Mouse (Mus musculus): ENCODE results near the gene Vamp2. TPM values are rescaled to one million over a fixed set of nuclear protein-coding genes. Genes with fewer than 3 reads are reported as not detected.

Vamp2 gene
- polyA plus RNA-seq, 1 experiment from 2014 or later: 50.6 TPM

DNA sequence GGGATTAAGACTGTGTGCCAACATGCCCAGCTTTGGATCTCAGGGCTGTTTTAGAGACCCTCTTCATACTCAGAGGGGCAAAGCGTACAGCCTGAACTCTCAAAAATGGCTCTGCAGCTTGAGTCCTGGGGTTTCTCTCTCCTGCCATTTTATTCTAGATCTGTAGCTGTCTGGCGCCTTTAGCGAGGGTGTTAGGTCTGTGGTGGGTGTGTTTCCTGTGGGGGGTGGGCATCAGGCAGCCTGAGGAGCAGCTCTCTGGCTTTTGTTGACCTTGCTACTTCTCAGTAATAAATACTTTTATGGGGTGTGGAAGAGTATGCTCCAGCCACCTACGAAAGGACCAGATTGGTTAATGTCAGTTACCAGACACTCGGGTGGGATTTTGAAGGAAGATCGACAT is 10.2 kb upstream of the Vamp2 start:
- Histone ChIP-seq H3K4me3 (ENCODE audit: low read depth, low read length) (no peak overlapping the region), H3K4me1 (ENCODE audit: insufficient read depth, low read depth, low read length) (no peaks in the 10 kb centered on the region), H3K27me3 (replicated peaks; ENCODE audit: insufficient read depth, low read length) (no peaks in the 10 kb centered on the region), H3K27ac (ENCODE audit: low read length) (no peak overlapping the region), H3K4me2 (replicated peaks; ENCODE audit: low read depth, low read length) (no peak overlapping the region), H3K36me3 (ENCODE audit: insufficient read depth, low read length) (no peaks in the 10 kb centered on the region), H3K9me3 (ENCODE audit: low read length) (no peaks in the 10 kb centered on the region), H3K9ac (replicated peaks; ENCODE audit: low read depth) (no peak overlapping the region)
- DNase-seq (ENCODE audit: low spot score) (no peak), ATAC-seq (no peak)
- 72% methylated on average over 6 of the region's 6 CpGs for WGBS
- TF ChIP-seq EP300 (IDR thresholded peaks at IDR 0.05): no peak

DNA sequence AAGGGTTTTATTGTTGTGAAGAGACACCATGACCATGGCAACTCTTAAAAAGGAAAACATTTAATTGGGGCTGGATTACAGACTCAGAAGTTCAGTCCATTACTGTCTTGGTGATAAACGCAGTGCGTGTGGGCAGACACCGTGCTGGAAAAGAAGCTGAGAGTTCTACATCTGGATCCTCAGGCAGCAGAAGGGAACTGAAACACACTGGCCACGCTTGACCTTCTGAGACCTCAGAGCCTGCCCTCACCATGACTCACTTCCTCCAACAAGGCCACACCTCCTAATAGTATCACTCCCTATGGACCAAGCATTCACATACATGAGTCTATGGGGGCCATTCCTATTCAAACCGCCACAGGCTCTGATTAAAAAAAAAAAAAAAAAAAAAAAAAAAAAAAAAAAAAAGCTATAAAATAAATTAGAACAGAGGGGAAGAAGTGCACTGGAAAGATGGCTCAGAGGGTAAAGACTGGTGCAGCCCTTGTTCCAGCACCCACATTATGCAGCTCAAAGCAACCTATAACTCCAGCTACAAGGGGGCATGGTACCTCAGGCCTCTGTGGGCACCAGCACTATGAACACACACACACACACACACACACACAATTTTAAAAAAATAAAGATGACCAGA is 9.4 kb upstream of the Vamp2 start:
- ATAC-seq: no peak
- 69% methylated on average over 5 of the region's 5 CpGs for WGBS
- TF ChIP-seq EP300 (IDR thresholded peaks at IDR 0.05): no peak
- TF ChIP-seq CTCF (IDR thresholded peaks at IDR 0.05): no peak

DNA sequence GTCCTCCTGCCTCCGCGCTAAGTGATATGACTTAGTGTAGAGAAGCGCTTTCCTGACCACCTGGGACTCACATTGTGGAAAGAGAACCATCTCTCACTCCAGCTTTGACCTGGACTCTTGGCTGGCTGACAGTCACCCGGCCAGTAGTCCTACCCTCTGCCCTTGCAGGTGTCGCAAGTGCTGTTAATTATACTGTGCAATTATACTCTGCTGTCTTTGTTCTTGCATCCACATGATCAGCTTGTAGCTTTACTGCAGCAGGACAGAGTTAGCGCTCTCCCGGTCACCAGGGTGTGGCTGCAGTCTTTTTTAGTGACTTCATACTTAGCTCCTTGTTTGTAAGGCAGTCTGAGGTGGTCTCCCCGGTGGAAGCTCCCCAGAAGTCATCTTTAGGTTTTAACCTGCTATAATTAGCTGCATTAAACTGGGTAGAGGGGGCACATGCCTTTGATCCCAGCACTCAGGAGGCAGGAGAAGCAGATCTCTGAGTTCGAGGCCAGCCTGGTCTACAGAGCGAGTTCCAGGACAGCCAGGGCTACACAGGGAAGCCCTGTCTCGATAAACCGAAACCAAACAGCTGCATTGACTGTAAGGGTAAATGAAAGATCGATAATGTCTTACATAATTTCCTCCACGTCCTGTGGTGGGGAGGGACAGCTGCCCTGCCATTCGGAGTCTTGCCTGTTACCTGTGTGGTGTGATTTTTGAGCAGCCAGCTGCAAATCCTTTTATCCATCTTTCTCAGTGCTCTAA is 8.0 kb upstream of the Vamp2 start:
- peak; percentile 5 for DNase-seq (ENCODE audit: low spot score)
- Histone ChIP-seq H3K27ac (ENCODE audit: low read length) (no peak overlapping the region), H3K9me3 (ENCODE audit: low read length) (no peaks in the 10 kb centered on the region), H3K9ac (replicated peaks; ENCODE audit: low read depth) (no peak overlapping the region), H3K27me3 (replicated peaks; ENCODE audit: insufficient read depth, low read length) (no peaks in the 10 kb centered on the region), H3K36me3 (ENCODE audit: insufficient read depth, low read length) (no peaks in the 10 kb centered on the region), H3K4me2 (replicated peaks; ENCODE audit: low read depth, low read length) (no peak overlapping the region), H3K4me3 (ENCODE audit: low read depth, low read length) (no peak overlapping the region), H3K4me1 (ENCODE audit: insufficient read depth, low read depth, low read length) (no peaks in the 10 kb centered on the region)
- 79% methylated on average over 15 of the region's 15 CpGs for WGBS
- TF ChIP-seq CTCF (IDR thresholded peaks at IDR 0.05) (no peak), EP300 (IDR thresholded peaks at IDR 0.05) (no peak)
- no peak for ATAC-seq

More for the DNA sequence above, 9.4 kb upstream of the Vamp2 start:
- Histone ChIP-seq H3K27me3 (replicated peaks; ENCODE audit: insufficient read depth, low read length) (no peaks in the 10 kb centered on the region), H3K9me3 (ENCODE audit: low read length) (no peaks in the 10 kb centered on the region), H3K4me3 (ENCODE audit: low read depth, low read length) (no peak overlapping the region), H3K36me3 (ENCODE audit: insufficient read depth, low read length) (no peaks in the 10 kb centered on the region), H3K9ac (replicated peaks; ENCODE audit: low read depth) (no peak overlapping the region), H3K27ac (ENCODE audit: low read length) (no peak overlapping the region), H3K4me2 (replicated peaks; ENCODE audit: low read depth, low read length) (no peak overlapping the region), H3K4me1 (ENCODE audit: insufficient read depth, low read depth, low read length) (no peaks in the 10 kb centered on the region)
- DNase-seq (ENCODE audit: low spot score): peak; percentile 50

DNA sequence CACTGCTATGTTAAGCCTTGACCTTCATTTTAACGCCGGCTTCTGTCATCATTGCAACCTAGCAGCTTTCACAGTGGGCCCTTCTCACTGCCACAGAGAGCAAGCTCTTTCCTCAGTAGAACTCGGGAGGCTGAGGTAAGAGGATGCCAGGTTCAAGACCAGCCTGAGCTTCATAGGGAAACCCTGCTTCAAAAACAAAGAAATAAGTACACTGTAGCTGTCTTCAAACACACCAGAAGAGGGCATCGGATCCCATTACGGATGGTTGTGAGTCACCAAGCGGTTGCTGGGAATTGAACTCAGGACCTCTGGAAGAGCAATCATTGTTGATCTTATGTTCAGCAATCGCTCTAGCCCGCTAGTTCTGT is 7.5 kb upstream of the Vamp2 start:
- 87% methylated on average over 8 of the region's 8 CpGs for WGBS
- H3K4me2 ChIP-seq (replicated peaks; ENCODE audit: low read depth, low read length): no peak overlapping the region
- ATAC-seq (no peak), DNase-seq (ENCODE audit: low spot score) (no peak)
- no peaks in the 10 kb centered on the region for H3K27me3 ChIP-seq (replicated peaks; ENCODE audit: insufficient read depth, low read length)
- TF ChIP-seq CTCF (IDR thresholded peaks at IDR 0.05): no peak
- no peak for TF ChIP-seq EP300 (IDR thresholded peaks at IDR 0.05)
- no peaks in the 10 kb centered on the region for H3K36me3 ChIP-seq (ENCODE audit: insufficient read depth, low read length)
- no peak overlapping the region for H3K9ac ChIP-seq (replicated peaks; ENCODE audit: low read depth)
- H3K4me1 ChIP-seq (ENCODE audit: insufficient read depth, low read depth, low read length): no peaks in the 10 kb centered on the region
- H3K4me3 ChIP-seq (ENCODE audit: low read depth, low read length): no peak overlapping the region
- no peak overlapping the region for H3K27ac ChIP-seq (ENCODE audit: low read length)
- H3K9me3 ChIP-seq (ENCODE audit: low read length): no peaks in the 10 kb centered on the region

DNA sequence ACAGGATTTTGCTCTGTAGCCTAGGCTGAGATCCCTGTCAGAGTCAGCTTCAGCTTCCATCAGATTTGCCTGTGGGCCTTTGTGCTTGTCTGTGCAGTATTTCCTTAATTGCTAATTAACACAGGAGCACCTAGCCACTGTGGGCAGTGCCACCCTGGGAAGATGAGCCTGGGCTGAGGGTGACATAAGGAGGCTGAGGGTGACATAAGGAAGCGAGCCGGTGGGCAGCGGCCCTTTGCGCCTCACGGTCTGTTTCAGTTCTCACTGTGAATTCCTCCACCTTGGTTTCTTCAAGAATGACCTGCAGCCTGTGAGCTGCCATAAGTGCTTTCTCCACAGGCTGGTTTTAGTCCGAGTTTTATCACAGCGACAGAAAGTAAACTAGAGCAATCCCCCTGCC is 6.7 kb upstream of the Vamp2 start:
- DNase-seq (ENCODE audit: low spot score) (peak; percentile 3), ATAC-seq (no peak)
- no peak overlapping the region for H3K9ac ChIP-seq (replicated peaks; ENCODE audit: low read depth)
- no peaks in the 10 kb centered on the region for H3K4me1 ChIP-seq (ENCODE audit: insufficient read depth, low read depth, low read length)
- no peaks in the 10 kb centered on the region for H3K27me3 ChIP-seq (replicated peaks; ENCODE audit: insufficient read depth, low read length)
- H3K4me2 ChIP-seq (replicated peaks; ENCODE audit: low read depth, low read length): no peak overlapping the region
- no peak overlapping the region for H3K4me3 ChIP-seq (ENCODE audit: low read depth, low read length)
- H3K36me3 ChIP-seq (ENCODE audit: insufficient read depth, low read length): no peaks in the 10 kb centered on the region
- no peaks in the 10 kb centered on the region for H3K9me3 ChIP-seq (ENCODE audit: low read length)
- no peak overlapping the region for H3K27ac ChIP-seq (ENCODE audit: low read length)
- no peak for TF ChIP-seq EP300 (IDR thresholded peaks at IDR 0.05)
- TF ChIP-seq CTCF (IDR thresholded peaks at IDR 0.05): no peak
- 72% methylated on average over 7 of the region's 7 CpGs for WGBS

DNA sequence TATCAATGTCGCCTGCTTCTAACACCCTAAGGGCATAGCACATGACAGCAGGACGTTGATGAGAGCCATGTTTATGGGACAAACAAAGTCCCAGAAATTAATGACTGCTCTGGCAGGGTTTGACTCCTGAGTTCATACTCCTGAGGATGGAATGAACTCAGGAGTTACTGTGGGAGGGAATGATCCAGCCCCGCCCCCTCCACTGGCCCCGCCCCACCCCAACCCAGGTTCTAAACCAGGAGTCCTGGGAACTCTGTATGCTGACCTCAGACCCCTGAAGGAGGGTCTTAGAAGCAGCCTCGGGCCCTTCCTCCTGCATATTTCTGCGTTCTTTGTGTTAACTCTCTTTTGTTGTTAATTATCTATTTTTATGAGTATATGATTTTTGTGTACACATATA is 2.7 kb upstream of the Vamp2 start:
- DNase-seq (ENCODE audit: low spot score) (no peak), ATAC-seq (no peak)
- Histone ChIP-seq H3K9ac (replicated peaks; ENCODE audit: low read depth) (no peak overlapping the region), H3K36me3 (ENCODE audit: insufficient read depth, low read length) (0 out of 2 replicates have a peak, but pooled peaks cover 4% of the 10 kb centered on the region), H3K9me3 (ENCODE audit: low read length) (no peaks in the 10 kb centered on the region), H3K27ac (ENCODE audit: low read length) (no peak overlapping the region), H3K4me1 (ENCODE audit: insufficient read depth, low read depth, low read length) (peaks cover 10% of the 10 kb centered on the region), H3K4me3 (ENCODE audit: low read depth, low read length) (no peak overlapping the region), H3K27me3 (replicated peaks; ENCODE audit: insufficient read depth, low read length) (no peaks in the 10 kb centered on the region), H3K4me2 (replicated peaks; ENCODE audit: low read depth, low read length) (no peak overlapping the region)
- TF ChIP-seq CTCF (IDR thresholded peaks at IDR 0.05) (no peak), EP300 (IDR thresholded peaks at IDR 0.05) (no peak)
- WGBS: 68% methylated on average over 6 of the region's 6 CpGs
